24 mouse cellular contexts compared by ENCODE assay signal in the genomic region with DNA sequence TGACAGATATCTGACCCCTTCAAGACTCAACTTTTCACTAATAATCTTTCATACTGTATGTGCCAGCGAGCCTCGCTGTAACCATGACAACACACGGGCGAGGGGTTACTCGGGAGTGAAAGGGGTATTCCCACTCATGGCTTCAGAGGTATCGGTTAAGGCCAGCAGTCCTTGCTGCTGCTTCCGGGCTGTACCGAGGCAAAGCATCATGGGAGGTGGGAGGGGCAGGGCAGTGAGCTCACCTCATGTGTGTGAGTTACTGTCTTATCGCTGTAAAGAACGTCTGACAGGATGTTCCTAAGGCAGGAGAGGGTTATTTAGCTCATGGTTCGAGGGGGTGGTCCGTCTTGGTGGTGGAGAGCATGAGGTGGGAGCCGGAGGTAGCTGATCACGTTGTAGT.
A peak's percentile ranks its signal among the peaks of the same experiment; 100 is the strongest.
DNase-seq lines count a peak whose midpoint lies in the region; ATAC-seq and TF ChIP-seq lines count a peak whose summit lies in the region.
"Had no signal": no experiment of that assay in that cellular context is flagged by ENCODE, and none has a peak within 500 bp of the region (broad histone marks: within the 10 kb centered on the region; RNA-seq: fewer than 3 reads in every experiment).

No protein-coding gene starts in this region.

- H3K9ac ChIP-seq in hindbrain, embryonic 14.5 days, result no peak overlapping the region
- H3K9ac ChIP-seq in hindbrain, embryonic 16.5 days (ENCODE audit: low read depth, low read length), result no peak overlapping the region
- no peak overlapping the region for H3K9ac ChIP-seq in CH12.LX (ENCODE audit: insufficient read depth, low read depth)
- H3K9ac ChIP-seq: embryonic facial prominence, embryonic 13.5 days; embryonic facial prominence, embryonic 15.5 days; forebrain, embryonic 12.5 days had no signal

- no peaks in the 10 kb centered on the region for H3K79me2 ChIP-seq in CH12.LX (replicated peaks; ENCODE audit: control insufficient read depth, extremely low read depth, insufficient read depth, poor library complexity, severe bottlenecking)

- TF ChIP-seq POLR2A in CH12.LX (IDR thresholded peaks at IDR 0.05; ENCODE audit: low read depth, low read length), result no peak

- no peak for ATAC-seq in hindbrain, embryonic 14.5 days (ENCODE audit: low FRiP score)
- no peak for ATAC-seq in hindbrain, embryonic 16.5 days
- ATAC-seq: activated CD4-positive, CD25-positive, alpha-beta regulatory T cell, adult 4 months; CD4-positive, CD25-positive, alpha-beta regulatory T cell, adult 4 months; forebrain, embryonic 14.5 days; forebrain, embryonic 16.5 days had no signal

- no peak for TF ChIP-seq EP300 in CH12.LX (IDR thresholded peaks at IDR 0.05; ENCODE audit: low read length)

- H3K4me2 ChIP-seq in hindbrain, embryonic 14.5 days (replicated peaks), result no peak overlapping the region
- H3K4me2 ChIP-seq in hindbrain, embryonic 16.5 days (ENCODE audit: low read length), result no peak overlapping the region
- H3K4me2 ChIP-seq in CH12.LX (ENCODE audit: insufficient read depth, low read depth, poor library complexity, severe bottlenecking), result no peak overlapping the region
- H3K4me2 ChIP-seq: embryonic facial prominence, embryonic 13.5 days; embryonic facial prominence, embryonic 15.5 days; forebrain, embryonic 12.5 days had no signal

- H3K4me1 ChIP-seq in hindbrain, embryonic 14.5 days (replicated peaks; ENCODE audit: control insufficient read depth, insufficient read depth, low read length), result no peaks in the 10 kb centered on the region
- H3K4me1 ChIP-seq in hindbrain, embryonic 16.5 days (ENCODE audit: control insufficient read depth, insufficient read depth, low read depth, low read length), result no peaks in the 10 kb centered on the region
- H3K4me1 ChIP-seq in CH12.LX (ENCODE audit: control insufficient read depth in 1 of 2, insufficient read depth in 2 of 2), result peaks cover 0 to 3% of the 10 kb centered on the region in 2 experiments; a peak in 1 of 4 replicates
- H3K4me1 ChIP-seq: embryonic facial prominence, embryonic 13.5 days; embryonic facial prominence, embryonic 15.5 days had no signal

- TF ChIP-seq RAD21 in CH12.LX (IDR thresholded peaks at IDR 0.05; ENCODE audit: low read depth, low read length), result no peak

- no peak for DNase-seq in hindbrain, embryonic 14.5 days (ENCODE audit: low spot score)
- DNase-seq in CH12.LX (ENCODE audit: extremely low read depth), result peak; percentile 6
- peak; percentile 24 for DNase-seq in testis, postnatal 14 days (ENCODE audit: low spot score)
- no peak for DNase-seq in adrenal gland, postnatal 10 days
- DNase-seq: adrenal gland, adult 8-10 months; adrenal gland, postnatal 25 days; B cell, adult 2 months; cerebellum, adult 11 months; cerebellum, adult 18-20 months; cerebellum, adult 8-10 months; cerebellum, adult 9-11 months; cerebellum, postnatal 14 days; cerebellum, postnatal 36 days; embryo, embryonic 11 days had no signal

- dilution Hi-C loops in CH12.LX (cut with MboI; ENCODE audit: extremely low pct_ligation_motif_present, extremely low pct_unique_long_range_greater_than_20kb, low sequenced_read_pairs), result no loop called here

- no peaks in the 10 kb centered on the region for H3K36me3 ChIP-seq in hindbrain, embryonic 14.5 days (replicated peaks; ENCODE audit: control insufficient read depth, insufficient read depth)
- no peaks in the 10 kb centered on the region for H3K36me3 ChIP-seq in hindbrain, embryonic 16.5 days (ENCODE audit: control insufficient read depth, insufficient read depth, low read length)
- H3K36me3 ChIP-seq in CH12.LX (replicated peaks in 1 of 2; ENCODE audit: control insufficient read depth in 1 of 2, insufficient read depth in 1 of 2, low read length in 1 of 2), result no peaks in the 10 kb centered on the region
- H3K36me3 ChIP-seq: embryonic facial prominence, embryonic 13.5 days; embryonic facial prominence, embryonic 15.5 days; forebrain, embryonic 10.5 days; forebrain, embryonic 12.5 days had no signal

- H3K4me3 ChIP-seq in hindbrain, embryonic 14.5 days (replicated peaks; ENCODE audit: low read length), result no peak overlapping the region
- H3K4me3 ChIP-seq in hindbrain, embryonic 16.5 days (ENCODE audit: low read length), result no peak overlapping the region
- H3K4me3 ChIP-seq in CH12.LX (replicated peaks in 1 of 3; ENCODE audit: low read depth in 2 of 3, low read length in 2 of 3, poor library complexity in 1 of 3), result no peak overlapping the region
- H3K4me3 ChIP-seq: embryonic facial prominence, embryonic 13.5 days; embryonic facial prominence, embryonic 15.5 days; erythroblast, embryonic 14.5 days; forebrain, embryonic 10.5 days; forebrain, embryonic 12.5 days had no signal

- no peak for TF ChIP-seq CTCF in CH12.LX (conservative IDR thresholded peaks at IDR 0.05 in 1 of 2, IDR thresholded peaks at IDR 0.05 in 1 of 2; ENCODE audit: low read depth in 2 of 2, low read length in 2 of 2)

- 89% methylated on average over 14 of the region's 14 CpGs for WGBS in hindbrain, embryonic 14.5 days
- 85% methylated on average over 14 of the region's 14 CpGs for WGBS in hindbrain, embryonic 16.5 days

- H3K27ac ChIP-seq in hindbrain, embryonic 14.5 days, result peak overlapping the region; percentile 26; the same call in 1 of the 2 replicates
- no peak overlapping the region for H3K27ac ChIP-seq in hindbrain, embryonic 16.5 days (ENCODE audit: low read depth, low read length)
- H3K27ac ChIP-seq in CH12.LX (ENCODE audit: insufficient read depth, low read depth), result no peak overlapping the region
- H3K27ac ChIP-seq: embryonic facial prominence, embryonic 13.5 days; embryonic facial prominence, embryonic 15.5 days; forebrain, embryonic 10.5 days; forebrain, embryonic 12.5 days had no signal

- in situ Hi-C loops in CH12.LX (cut with MboI; ENCODE audit: low pct_ligation_motif_present, low pct_unique_long_range_greater_than_20kb, low sequenced_read_pairs), result no loop called here

- H3K27me3 ChIP-seq in hindbrain, embryonic 14.5 days (ENCODE audit: control insufficient read depth, insufficient read depth, low read length), result no peaks in the 10 kb centered on the region
- H3K27me3 ChIP-seq in hindbrain, embryonic 16.5 days (replicated peaks; ENCODE audit: control insufficient read depth, insufficient read depth, low read length), result no peaks in the 10 kb centered on the region
- H3K27me3 ChIP-seq in CH12.LX (replicated peaks), result no peaks in the 10 kb centered on the region
- H3K27me3 ChIP-seq: embryonic facial prominence, embryonic 13.5 days; embryonic facial prominence, embryonic 15.5 days; forebrain, embryonic 12.5 days had no signal

- H3K9me3 ChIP-seq in hindbrain, embryonic 14.5 days (ENCODE audit: control insufficient read depth, low read length), result no peaks in the 10 kb centered on the region
- H3K9me3 ChIP-seq in hindbrain, embryonic 16.5 days (ENCODE audit: control insufficient read depth, low read length), result no peaks in the 10 kb centered on the region
- no peaks in the 10 kb centered on the region for H3K9me3 ChIP-seq in CH12.LX (replicated peaks; ENCODE audit: low read length)
- H3K9me3 ChIP-seq: embryonic facial prominence, embryonic 13.5 days; embryonic facial prominence, embryonic 15.5 days; forebrain, embryonic 10.5 days; forebrain, embryonic 12.5 days had no signal

TF ChIP-seq in CH12.LX, 34 proteins besides CTCF, POLR2A, EP300 and RAD21:
- no peak for TF ChIP-seq TBP (conservative IDR thresholded peaks at IDR 0.05; ENCODE audit: low read depth, low read length)
- TF ChIP-seq ELF1 (IDR thresholded peaks at IDR 0.05; ENCODE audit: low read depth, low read length), result peak; percentile 66
TF ChIP-seq in CH12.LX: peak in this region for 1.

Comparison
In these comparisons a context has a peak if more than half of its experiments do, and no peak if none do; other contexts are left out.
1. DNase-seq: peak in CH12.LX (single experiment) and testis, postnatal 14 days (single experiment); none in hindbrain, embryonic 14.5 days (single experiment) and adrenal gland, postnatal 10 days (single experiment).